Mouse (Mus musculus): ENCODE data around the gene Lrrc59. TPM values are rescaled to one million over a fixed set of nuclear protein-coding genes. Genes with fewer than 3 reads are reported as not detected.

The Lrrc59 gene
- polyA plus RNA-seq (2014; fragmentation: Illumina TruSeq; extraction: RNeasy Lipid Tissue Mini Kit (QIAGEN cat#74804); ENCODE audit: low read depth, low replicate concordance): 35.2 TPM

DNA sequence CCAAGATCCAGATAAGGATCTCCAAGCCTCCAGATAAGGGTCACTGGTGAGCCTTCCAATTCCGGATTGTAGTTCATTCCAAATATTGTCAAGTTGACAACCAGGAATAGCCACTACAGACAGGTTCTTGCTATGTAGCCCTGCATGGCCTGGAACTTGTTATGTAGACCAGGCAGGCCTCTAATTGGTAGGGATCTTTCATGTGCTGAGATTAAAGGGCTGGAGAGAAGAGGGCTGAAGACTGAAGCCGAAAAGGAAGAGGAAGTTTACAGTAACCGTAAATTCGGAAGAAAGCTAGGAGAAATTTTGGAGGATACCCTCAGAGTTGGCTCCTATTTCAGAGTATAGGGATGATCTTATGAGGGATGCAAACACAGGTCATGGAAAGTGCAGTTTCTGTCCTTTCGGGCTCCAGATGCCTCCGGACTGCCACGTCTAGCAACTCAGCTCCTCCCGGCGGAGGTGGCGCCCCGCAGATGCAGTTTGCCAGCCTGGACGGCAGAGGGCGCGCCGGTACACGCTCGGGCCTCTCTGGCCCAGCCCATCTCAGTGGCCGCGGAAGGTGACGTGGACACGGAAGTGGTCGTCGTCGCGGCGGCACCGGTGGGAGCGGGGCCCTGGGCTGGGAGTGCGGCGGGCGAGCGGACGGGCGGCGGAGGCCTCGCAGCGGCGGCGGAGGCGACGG lies at the start of gene Lrrc59:
Gene Lrrc59 (plus strand): TSS at position 569 of the 685 bp plus-strand sequence.

DNA sequence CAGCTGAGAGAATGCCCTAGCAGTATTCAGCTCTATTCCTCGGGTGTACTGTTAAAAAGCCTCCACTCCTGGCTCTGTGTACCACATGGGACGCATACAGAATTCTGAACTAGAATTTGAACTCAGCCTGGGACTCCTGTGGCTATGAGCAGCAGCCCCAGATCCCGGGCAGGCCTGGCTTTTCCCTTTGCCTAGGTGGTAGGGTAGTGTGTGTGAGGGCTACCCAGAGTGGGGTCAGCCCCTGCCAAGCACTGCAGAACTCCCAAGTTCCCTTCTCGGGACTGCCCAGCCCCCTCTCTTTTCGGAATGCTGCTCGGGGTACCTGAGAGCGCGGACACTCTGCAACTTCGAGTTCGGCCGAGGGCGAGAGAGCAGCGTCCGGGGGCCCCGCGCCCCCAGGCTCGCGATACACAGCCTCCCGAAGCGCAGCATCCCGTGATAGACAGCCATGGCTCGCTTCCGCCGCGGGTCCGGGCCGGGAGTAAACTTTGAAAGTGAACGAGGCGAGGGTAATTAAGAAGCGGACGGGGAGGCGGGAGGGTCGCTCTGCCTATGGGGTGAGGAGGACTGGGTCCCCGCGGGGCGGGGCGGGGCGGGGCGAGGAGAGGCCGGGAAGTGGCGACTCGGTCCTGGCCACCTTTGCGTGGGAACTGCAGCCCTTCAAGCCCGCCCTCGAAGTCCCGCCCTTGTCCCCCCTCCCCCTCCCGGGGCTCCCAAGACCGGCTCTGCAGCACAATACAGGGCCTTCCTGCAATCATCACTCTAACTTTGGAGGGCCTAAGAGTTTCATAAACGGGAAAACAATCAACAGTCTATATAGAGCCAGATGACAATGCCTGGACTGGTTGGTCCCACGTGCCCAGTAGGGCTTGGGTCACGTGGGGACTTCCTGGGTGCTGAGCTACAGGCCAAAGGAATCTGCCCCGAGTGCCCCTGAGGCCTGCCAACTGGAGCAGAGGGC lies 28.0 kb upstream of the Lrrc59 start, which contains the start of gene Acsf2:
Gene Acsf2 (minus strand): TSS at position 551 of the 961 bp plus-strand sequence.

DNA sequence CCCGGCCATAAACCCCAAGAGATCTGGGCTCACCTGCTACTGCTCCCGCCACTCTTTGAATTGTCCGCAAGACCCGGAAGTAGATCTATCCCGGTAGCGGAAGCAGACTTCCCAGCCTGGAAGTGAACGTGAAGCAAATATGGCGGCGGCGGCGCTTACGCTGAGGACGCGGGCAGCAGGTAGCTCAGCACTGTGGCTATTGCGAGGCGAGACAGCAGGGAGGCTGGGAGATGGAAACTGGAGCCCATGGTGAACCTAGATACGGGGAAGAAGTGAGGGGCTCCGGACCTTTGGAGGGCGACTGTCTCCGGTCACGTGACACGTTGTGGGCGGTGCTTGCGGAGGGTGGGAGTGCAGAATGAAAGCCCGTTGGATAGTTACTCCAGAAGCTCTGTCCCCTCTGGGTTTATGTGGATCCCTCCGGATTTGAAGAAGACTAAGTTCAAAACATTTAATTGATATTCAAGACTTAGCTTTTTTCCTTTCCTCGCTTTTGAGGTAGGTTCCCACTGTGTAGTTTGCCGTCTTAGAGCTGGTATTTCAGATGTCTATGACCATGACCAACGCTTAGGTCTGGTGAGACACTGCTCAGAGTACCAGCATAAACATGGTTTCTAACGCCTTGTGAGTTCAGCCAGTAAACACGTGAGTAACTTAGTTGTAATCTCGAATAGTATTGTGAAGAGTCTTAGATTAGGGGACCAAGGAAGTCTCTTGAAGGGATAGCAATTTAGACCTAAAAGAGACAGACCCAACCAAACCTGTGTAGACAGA lies 24.3 kb downstream of the Lrrc59 start, which contains the start of the genes Mrpl27 and Eme1:
Gene Mrpl27 (plus strand): TSS at position 105 of the 774 bp plus-strand sequence.
Gene Eme1 (minus strand): TSS at position 302 of the 774 bp plus-strand sequence.

DNA sequence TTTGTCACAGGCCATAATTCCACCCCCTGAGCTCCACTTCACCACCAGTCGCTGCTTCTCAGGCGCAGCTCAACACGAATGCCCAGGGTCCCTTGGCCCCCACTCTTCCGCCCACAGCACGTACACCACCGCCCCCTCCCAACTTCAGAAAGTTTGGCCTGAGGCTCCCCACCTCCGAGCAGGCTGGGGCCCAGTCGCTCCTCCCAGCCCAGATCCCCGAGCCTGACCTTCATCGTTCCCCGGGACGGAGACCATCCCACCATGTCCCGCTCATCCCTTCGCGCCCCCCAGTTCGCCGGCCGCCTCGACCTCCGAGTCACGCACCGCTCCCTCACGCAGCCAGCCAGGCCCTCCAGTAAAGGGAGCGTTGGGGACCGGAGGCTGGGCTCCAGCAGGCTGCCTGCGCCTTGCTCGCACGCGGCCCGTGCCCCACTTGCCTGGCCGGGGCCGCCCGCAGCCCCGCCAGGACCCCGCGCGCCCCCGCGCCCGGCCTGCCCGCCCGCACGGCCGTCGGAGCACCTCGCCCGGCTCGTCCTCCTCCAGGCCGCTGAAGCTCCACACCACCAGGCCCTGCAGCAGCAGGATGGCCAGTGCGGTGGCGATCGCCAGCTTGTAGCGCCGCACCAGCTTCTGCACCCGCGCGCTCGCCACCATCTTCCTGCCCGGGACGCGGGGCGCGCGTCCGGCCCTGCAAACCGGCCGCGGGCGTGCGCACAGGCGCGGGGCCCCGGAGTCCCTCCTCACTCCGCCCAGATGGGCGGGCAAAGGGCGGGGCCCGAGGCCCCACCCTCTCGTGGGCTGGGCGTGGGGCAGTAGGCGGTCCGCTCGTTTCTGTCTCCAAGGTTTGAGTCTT lies 47.4 kb downstream of the Lrrc59 start, which contains the start of gene Xylt2:
Gene Xylt2 (minus strand): TSS at position 762 of the 853 bp plus-strand sequence.

Other genes with a start within 250 kb of the Lrrc59 start
- gene Abcc3, start 236.8 kb upstream of the Lrrc59 start, polyA plus RNA-seq (2014; fragmentation: Illumina TruSeq; extraction: RNeasy Lipid Tissue Mini Kit (QIAGEN cat#74804); ENCODE audit: low read depth, low replicate concordance): 12.2 TPM
- not detected for gene Cacna1g, start 155.6 kb upstream of the Lrrc59 start, polyA plus RNA-seq (2014; fragmentation: Illumina TruSeq; extraction: RNeasy Lipid Tissue Mini Kit (QIAGEN cat#74804); ENCODE audit: low read depth, low replicate concordance)
- gene Spata20, start 143.6 kb upstream of the Lrrc59 start, polyA plus RNA-seq (2014; fragmentation: Illumina TruSeq; extraction: RNeasy Lipid Tissue Mini Kit (QIAGEN cat#74804); ENCODE audit: low read depth, low replicate concordance): not detected
- gene Epn3, start 129.8 kb upstream of the Lrrc59 start, polyA plus RNA-seq (2014; fragmentation: Illumina TruSeq; extraction: RNeasy Lipid Tissue Mini Kit (QIAGEN cat#74804); ENCODE audit: low read depth, low replicate concordance): 1.8 TPM
- gene Mycbpap, start 108.0 kb upstream of the Lrrc59 start, polyA plus RNA-seq (2014; fragmentation: Illumina TruSeq; extraction: RNeasy Lipid Tissue Mini Kit (QIAGEN cat#74804); ENCODE audit: low read depth, low replicate concordance): 0.40 TPM
- gene Rsad1, start 80.5 kb upstream of the Lrrc59 start, polyA plus RNA-seq (2014; fragmentation: Illumina TruSeq; extraction: RNeasy Lipid Tissue Mini Kit (QIAGEN cat#74804); ENCODE audit: low read depth, low replicate concordance): 5.1 TPM
- not detected for gene Chad, start 64.7 kb upstream of the Lrrc59 start, polyA plus RNA-seq (2014; fragmentation: Illumina TruSeq; extraction: RNeasy Lipid Tissue Mini Kit (QIAGEN cat#74804); ENCODE audit: low read depth, low replicate concordance)
- 12.4 TPM for gene Acsf2, start 27.9 kb upstream of the Lrrc59 start, polyA plus RNA-seq (2014; fragmentation: Illumina TruSeq; extraction: RNeasy Lipid Tissue Mini Kit (QIAGEN cat#74804); ENCODE audit: low read depth, low replicate concordance)
- gene Mrpl27, start 24.0 kb downstream of the Lrrc59 start, polyA plus RNA-seq (2014; fragmentation: Illumina TruSeq; extraction: RNeasy Lipid Tissue Mini Kit (QIAGEN cat#74804); ENCODE audit: low read depth, low replicate concordance): 26.8 TPM
- not detected for gene Eme1, start 24.2 kb downstream of the Lrrc59 start, polyA plus RNA-seq (2014; fragmentation: Illumina TruSeq; extraction: RNeasy Lipid Tissue Mini Kit (QIAGEN cat#74804); ENCODE audit: low read depth, low replicate concordance)
- 0.93 TPM for gene Xylt2, start 47.7 kb downstream of the Lrrc59 start, polyA plus RNA-seq (2014; fragmentation: Illumina TruSeq; extraction: RNeasy Lipid Tissue Mini Kit (QIAGEN cat#74804); ENCODE audit: low read depth, low replicate concordance)
- not detected for gene Gm11541, start 74.7 kb downstream of the Lrrc59 start, polyA plus RNA-seq (2014; fragmentation: Illumina TruSeq; extraction: RNeasy Lipid Tissue Mini Kit (QIAGEN cat#74804); ENCODE audit: low read depth, low replicate concordance)
- not detected for gene Cdc34b, start 112.0 kb downstream of the Lrrc59 start, polyA plus RNA-seq (2014; fragmentation: Illumina TruSeq; extraction: RNeasy Lipid Tissue Mini Kit (QIAGEN cat#74804); ENCODE audit: low read depth, low replicate concordance)
- not detected for gene Tmem92, start 152.9 kb downstream of the Lrrc59 start, polyA plus RNA-seq (2014; fragmentation: Illumina TruSeq; extraction: RNeasy Lipid Tissue Mini Kit (QIAGEN cat#74804); ENCODE audit: low read depth, low replicate concordance)